Mouse (Mus musculus): Measurements from ENCODE around the gene Capn2.

The Capn2 gene

GRCm38 (mm10) chr1:182459436-182459835, 58.0 kb downstream of the Capn2 start:
- no peak for DNase-seq

- DNase-seq, result no peak
Observed at GRCm38 (mm10) chr1:182458556-182458955, 58.9 kb downstream of the Capn2 start.

- no peak for DNase-seq
Observed at GRCm38 (mm10) chr1:182455080-182455479, 62.3 kb downstream of the Capn2 start.

- DNase-seq, result no peak
Observed at GRCm38 (mm10) chr1:182452473-182452872, 64.9 kb downstream of the Capn2 start.

- DNase-seq, result no peak
Observed at GRCm38 (mm10) chr1:182448276-182449035, 69.0 kb downstream of the Capn2 start.

GRCm38 (mm10) chr1:182444116-182444515, 73.3 kb downstream of the Capn2 start:
- DNase-seq, result no peak

GRCm38 (mm10) chr1:182441791-182442473, 75.5 kb downstream of the Capn2 start:
- no peak for DNase-seq

- DNase-seq, result peak; percentile 36
Observed at GRCm38 (mm10) chr1:182439546-182440222, 77.7 kb downstream of the Capn2 start.

- DNase-seq, result no peak
Observed at GRCm38 (mm10) chr1:182436746-182437145, 80.7 kb downstream of the Capn2 start.

- no peak for DNase-seq
Observed at GRCm38 (mm10) chr1:182432059-182432458, 85.3 kb downstream of the Capn2 start.

GRCm38 (mm10) chr1:182430676-182431075, 86.7 kb downstream of the Capn2 start:
- no peak for DNase-seq

- DNase-seq, result no peak
Observed at GRCm38 (mm10) chr1:182429826-182430225, 87.6 kb downstream of the Capn2 start.

GRCm38 (mm10) chr1:182427426-182427825, 90.0 kb downstream of the Capn2 start:
- DNase-seq, result no peak

GRCm38 (mm10) chr1:182426444-182426843, 91.0 kb downstream of the Capn2 start:
- no peak for DNase-seq

- no peak for DNase-seq
Observed at GRCm38 (mm10) chr1:182425176-182425575, 92.2 kb downstream of the Capn2 start.

- DNase-seq, result no peak
Observed at GRCm38 (mm10) chr1:182424274-182424673, 93.1 kb downstream of the Capn2 start.

- no peak for DNase-seq
Observed at GRCm38 (mm10) chr1:182419481-182419880, 97.9 kb downstream of the Capn2 start.
